Mouse (Mus musculus): ENCODE results near the gene Cdnf.

DNA sequence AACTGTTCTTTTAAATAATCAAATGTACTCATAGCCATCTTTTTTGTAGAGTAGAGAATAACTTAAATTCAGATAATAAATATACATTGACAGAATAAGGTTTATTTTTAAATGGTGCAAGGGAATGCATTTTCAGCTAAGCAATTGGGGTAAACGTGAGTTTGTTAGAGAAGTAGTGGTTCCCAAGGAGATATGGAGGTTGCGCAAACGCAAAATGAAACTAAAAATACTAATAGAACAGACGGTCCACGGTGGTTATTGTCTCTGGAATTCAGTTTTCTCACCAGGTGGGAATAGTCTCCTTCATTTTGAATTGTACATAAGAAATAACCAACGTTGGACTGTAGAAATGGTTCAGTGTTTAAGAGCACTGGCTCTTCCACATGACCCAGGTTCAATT is 13.5 kb downstream of the Cdnf start:
- TF ChIP-seq POLR2A (IDR thresholded peaks at IDR 0.05; ENCODE audit: borderline replicate concordance, extremely low read depth, low read depth, low read length) (no peak), CTCF (IDR thresholded peaks at IDR 0.05; ENCODE audit: insufficient read depth, low read length) (no peak)

Data from lung, adult 2 months (tissue).